In the genomic region with DNA sequence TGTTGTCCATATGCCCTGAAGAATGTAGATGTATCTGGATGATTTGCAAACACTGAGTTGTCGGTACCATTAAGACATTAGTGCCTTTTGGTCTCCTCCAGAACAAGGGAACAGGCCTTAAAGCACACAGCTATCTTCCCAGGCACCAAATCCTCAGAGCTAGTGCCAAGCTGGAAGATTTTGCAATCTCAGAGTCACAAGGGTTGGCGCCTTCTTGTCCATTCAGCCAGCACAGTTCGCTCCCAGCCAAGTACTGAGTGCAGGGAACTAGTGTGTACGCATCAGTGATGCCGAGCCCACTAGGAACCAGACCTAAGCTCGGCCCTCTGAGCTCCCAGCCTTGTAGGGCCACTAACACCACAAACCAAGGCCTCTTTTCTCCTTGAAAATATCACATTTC, we compare ENCODE assay signal across 26 mouse cellular contexts. TPM values are rescaled to one million over a fixed set of nuclear protein-coding genes. Genes with fewer than 3 reads are reported as not detected.
A peak's percentile ranks its signal among the peaks of the same experiment; 100 is the strongest.
DNase-seq lines count a peak whose midpoint lies in the region; ATAC-seq and TF ChIP-seq lines count a peak whose summit lies in the region.
"Had no signal": no experiment of that assay in that cellular context is flagged by ENCODE, and none has a peak within 500 bp of the region (broad histone marks: within the 10 kb centered on the region; RNA-seq: fewer than 3 reads in every experiment).

No protein-coding gene starts in this region.

- WGBS in liver, adult 2 months, result 57% methylated on average over 6 of the region's 6 CpGs
- WGBS in liver, postnatal 0 days (ENCODE audit: insufficient replicate concordance), result 72% methylated on average over 6 of the region's 6 CpGs

- H3K36me3 ChIP-seq in liver, adult 2 months (ENCODE audit: control insufficient read depth, insufficient read depth, low read length), result no peaks in the 10 kb centered on the region
- no peaks in the 10 kb centered on the region for H3K36me3 ChIP-seq in liver, postnatal 0 days (replicated peaks; ENCODE audit: insufficient read depth, low read length)
- H3K36me3 ChIP-seq: G1E; heart, embryonic 15.5 days; limb, embryonic 10.5 days; limb, embryonic 15.5 days; lung, embryonic 15.5 days had no signal

- ATAC-seq in liver, postnatal 0 days, result no peak
- ATAC-seq: forebrain, embryonic 14.5 days; hindbrain, embryonic 16.5 days had no signal

- H3K4me1 ChIP-seq in liver, adult 2 months (ENCODE audit: control insufficient read depth, insufficient read depth, low read length), result no peaks in the 10 kb centered on the region
- H3K4me1 ChIP-seq in liver, postnatal 0 days (ENCODE audit: insufficient read depth), result no peaks in the 10 kb centered on the region
- H3K4me1 ChIP-seq: heart, embryonic 15.5 days; limb, embryonic 10.5 days; limb, embryonic 15.5 days; lung, embryonic 15.5 days had no signal

- no peaks in the 10 kb centered on the region for H3K79me2 ChIP-seq in liver, adult 2 months (ENCODE audit: control insufficient read depth, insufficient read depth, low read length)

- no peaks in the 10 kb centered on the region for H3K27me3 ChIP-seq in liver, adult 2 months (ENCODE audit: control insufficient read depth, insufficient read depth, low read length)
- H3K27me3 ChIP-seq in liver, postnatal 0 days (ENCODE audit: insufficient read depth, low read length), result no peaks in the 10 kb centered on the region
- H3K27me3 ChIP-seq: heart, embryonic 15.5 days; limb, embryonic 15.5 days; lung, embryonic 15.5 days; midbrain, embryonic 12.5 days; neural tube, embryonic 13.5 days had no signal

- H3K27ac ChIP-seq in liver, adult 2 months (replicated peaks; ENCODE audit: insufficient read depth, low read depth, low read length), result no peak overlapping the region
- H3K27ac ChIP-seq in liver, postnatal 0 days (ENCODE audit: low read depth), result no peak overlapping the region
- H3K27ac ChIP-seq: heart, embryonic 15.5 days; kidney, postnatal 0 days; limb, embryonic 10.5 days; limb, embryonic 15.5 days; liver, embryonic 14.5 days; lung, embryonic 15.5 days; midbrain, embryonic 12.5 days; neural tube, embryonic 13.5 days had no signal

- no peaks in the 10 kb centered on the region for H3K9me3 ChIP-seq in liver, postnatal 0 days (ENCODE audit: low read length)
- H3K9me3 ChIP-seq: heart, embryonic 15.5 days; limb, embryonic 10.5 days; limb, embryonic 15.5 days; lung, embryonic 15.5 days; midbrain, embryonic 12.5 days; neural tube, embryonic 13.5 days had no signal

- DNase-seq in adrenal gland, postnatal 10 days, result peak; percentile 13
- DNase-seq in adrenal gland, adult 8-10 months, result no peak
- peak; percentile 77 for DNase-seq in liver, adult 2 months (ENCODE audit: extremely low read depth, low read depth, low spot score)
- DNase-seq in liver, postnatal 0 days, result no peak
- DNase-seq in brain, adult 2 months (ENCODE audit: low read depth, low spot score), result peak; percentile 40
- no peak for DNase-seq in testis, postnatal 14 days (ENCODE audit: low spot score)
- DNase-seq in frontal cortex, adult 2 months (ENCODE audit: extremely low spot score in 1 of 2, low spot score in 1 of 2), result no peak
- DNase-seq: adrenal gland, postnatal 36 days; cerebellum, adult 8-10 months; cerebellum, postnatal 25 days; kidney, adult 2 months; kidney, postnatal 4 days; thymus, postnatal 14 days had no signal

- TF ChIP-seq CTCF in liver, adult 2 months (IDR thresholded peaks at IDR 0.05; ENCODE audit: low read depth, low read length), result no peak
- no peak for TF ChIP-seq CTCF in liver, postnatal 0 days (IDR thresholded peaks at IDR 0.05; ENCODE audit: low read depth)

- H3K9ac ChIP-seq in liver, adult 2 months (ENCODE audit: low read depth, low read length), result no peak overlapping the region
- no peak overlapping the region for H3K9ac ChIP-seq in liver, postnatal 0 days (replicated peaks)
- H3K9ac ChIP-seq: heart, embryonic 15.5 days; limb, embryonic 15.5 days; liver, embryonic 14.5 days; lung, embryonic 15.5 days; midbrain, embryonic 12.5 days; neural tube, embryonic 13.5 days had no signal

- H3K4me3 ChIP-seq in liver, adult 2 months (ENCODE audit: insufficient read depth, low read depth, low read length), result no peak overlapping the region
- no peak overlapping the region for H3K4me3 ChIP-seq in liver, postnatal 0 days (ENCODE audit: low read depth, low read length)
- H3K4me3 ChIP-seq: heart, embryonic 15.5 days; limb, embryonic 10.5 days; limb, embryonic 15.5 days; lung, embryonic 15.5 days; midbrain, embryonic 12.5 days; neural tube, embryonic 13.5 days had no signal

- TF ChIP-seq POLR2A in liver, adult 2 months (IDR thresholded peaks at IDR 0.05; ENCODE audit: extremely low read depth, insufficient read depth, low read length), result no peak

- no peak overlapping the region for H3K4me2 ChIP-seq in liver, postnatal 0 days (ENCODE audit: low read depth, low read length)
- H3K4me2 ChIP-seq: heart, embryonic 15.5 days; limb, embryonic 15.5 days; lung, embryonic 15.5 days; midbrain, embryonic 12.5 days; neural tube, embryonic 13.5 days had no signal

- TF ChIP-seq EP300 in liver, postnatal 0 days (IDR thresholded peaks at IDR 0.05; ENCODE audit: low read depth), result no peak

RNA-seq across cellular contexts. Expression of gene 1700010I14Rik, which starts 23.0 kb away (rescaled TPM):
- 1 to 10 TPM; 1.7 to 2.3 TPM for total RNA-seq in adrenal gland, postnatal 10 days (2021)
- total RNA-seq in adrenal gland, adult 8-10 months (2022), result 1 to 10 TPM; 2.7 to 3.9 (median 3.3) TPM
- 0.20 and 0.37 TPM in 2 replicates for total RNA-seq in liver, adult 2 months (2014; rRNA removed)
- polyA plus RNA-seq in liver, adult 2 months (2012; rRNA removed), result 0.10 and 0.16 TPM in 2 replicates
- polyA plus RNA-seq in liver, postnatal 0 days (2015; fragmentation: Nextera tagmentation; extraction: Ambion mirVana), result 0.60 and 0.65 TPM in 2 replicates
- 2.0 and 2.2 TPM in 2 replicates for polyA plus RNA-seq in frontal cortex, adult 2 months (2012; rRNA removed)
- total RNA-seq: G1E had no signal
- polyA plus RNA-seq: C2C12; G1E; small intestine, adult 2 months had no signal

Comparison
In these comparisons a context has a peak if more than half of its experiments do, and no peak if none do; other contexts are left out.
1. DNase-seq: peak in adrenal gland, postnatal 10 days (single experiment), liver, adult 2 months (single experiment) and brain, adult 2 months (single experiment); none in adrenal gland, adult 8-10 months (single experiment), liver, postnatal 0 days (single experiment), testis, postnatal 14 days (single experiment) and frontal cortex, adult 2 months (0 of 2).